Mouse (Mus musculus) midbrain, embryonic 14.5 days (tissue): Measurements from ENCODE around the gene Rpp21. TPM values are rescaled to one million over a fixed set of nuclear protein-coding genes. Genes with fewer than 3 reads are reported as not detected.

ENCODE experiments used
- ATAC-seq: fragments of 200-750 bp; cut with Nextera tagmentation; 2 replicates; pipeline ENCODE4 v1.8.0; 2017; ENCODE audit warnings: moderate number of reproducible peaks, moderate library complexity; ENCODE audit not compliant: low FRiP score, low TSS enrichment
- DNase-seq: peaks from one replicate; pipeline ENCODE4 v3.0.0-alpha.2; 2015
- H3K27ac ChIP-seq: fragments of 300-500 bp; sonication (generic); replicated peaks from 2 replicates; pipeline ENCODE4 v1.5.1; 2014; ENCODE audit warnings: mild to moderate bottlenecking, low read depth, low read length, moderate library complexity
- H3K27me3 ChIP-seq: fragments of 300-500 bp; sonication (generic); 2 replicates; pipeline ENCODE4 v1.6.1; 2014; ENCODE audit warnings: low read length, control low read depth, mixed read lengths; ENCODE audit not compliant: control insufficient read depth, insufficient read depth
- H3K36me3 ChIP-seq: fragments of 300-500 bp; sonication (generic); 2 replicates; pipeline ENCODE4 v1.6.1; 2014; ENCODE audit warnings: low read length, control low read depth; ENCODE audit not compliant: control insufficient read depth, insufficient read depth
- H3K4me1 ChIP-seq: fragments of 300-500 bp; sonication (generic); 2 replicates; pipeline ENCODE4 v1.6.1; 2014; ENCODE audit warnings: mild to moderate bottlenecking, antibody characterized with exemption, low read length, control low read depth; ENCODE audit not compliant: control insufficient read depth, insufficient read depth
- H3K4me2 ChIP-seq: fragments of 300-500 bp; sonication (generic); 2 replicates; pipeline ENCODE4 v1.6.1; 2014; ENCODE audit warnings: mild to moderate bottlenecking, low read length, moderate library complexity
- H3K4me3 ChIP-seq: fragments of 300-500 bp; sonication (generic); replicated peaks from 2 replicates; pipeline ENCODE4 v1.5.1; 2014; ENCODE audit warnings: low read depth, low read length
- H3K9ac ChIP-seq: fragments of 300-500 bp; sonication (generic); replicated peaks from 2 replicates; pipeline ENCODE4 v1.6.1; 2014; ENCODE audit warnings: mild to moderate bottlenecking, low read length, moderate library complexity
- H3K9me3 ChIP-seq: fragments of 300-500 bp; sonication (generic); 2 replicates; pipeline ENCODE4 v1.6.1; 2016; ENCODE audit warnings: low read length, control low read depth, mixed read lengths; ENCODE audit not compliant: control insufficient read depth
- WGBS: fragments of 180-500 bp; shearing (Covaris S2); extraction: QIAGEN DNeasy Blood & Tissue Kit; methylation state at CpG from one replicate; pipeline ENCODE4 v1.1.7; 2014; 5-methylcytosine and 5-hydroxymethylcytosine counted together
- polyA plus RNA-seq: library from polyadenylated mRNA; unstranded; fragments of >200 nt; fragmentation: Nextera tagmentation; extraction: Ambion mirVana; gene quantifications from 2 replicates; pipeline ENCODE4 v1.2.1, GENCODE M21; 2014

The Rpp21 gene
- polyA plus RNA-seq, result 136 and 164 TPM in 2 replicates

- DNase-seq, result no peak
- ATAC-seq, result 0 out of 2 replicates have a peak, but pooled peaks have one; percentile 15
- H3K4me2 ChIP-seq, result peak within 1 kb of the TSS; percentile 56
- 49% methylated on average over 6 of the region's 6 CpGs for WGBS
- peak within 1 kb of the TSS; percentile 89 for H3K27ac ChIP-seq
- peak within 1 kb of the TSS; percentile 78 for H3K4me3 ChIP-seq
- no peaks in the 10 kb centered on the region for H3K27me3 ChIP-seq
- H3K36me3 ChIP-seq, result peaks cover 45% of the 10 kb centered on the region
- H3K4me1 ChIP-seq, result peaks cover 7% of the 10 kb centered on the region
- peak within 1 kb of the TSS; percentile 84 for H3K9ac ChIP-seq
- H3K9me3 ChIP-seq, result no peaks in the 10 kb centered on the region
Observed at GRCm38 (mm10) chr17:36257969-36258368, at the start of gene Rpp21. Gene Rpp21 (minus strand): TSS chr17:36258069.

GRCm38 (mm10) chr17:36286390-36286789 is 28.5 kb upstream of the Rpp21 start, which contains the start of gene H2-M10.2:
Gene H2-M10.2 (minus strand): TSS chr17:36286490.
- Histone ChIP-seq H3K9ac (no peak within 1 kb of the TSS), H3K4me3 (no peak within 1 kb of the TSS), H3K4me1 (no peaks in the 10 kb centered on the region), H3K4me2 (no peak within 1 kb of the TSS), H3K27ac (no peak within 1 kb of the TSS), H3K9me3 (no peaks in the 10 kb centered on the region), H3K27me3 (no peaks in the 10 kb centered on the region), H3K36me3 (0 out of 2 replicates have a peak, but pooled peaks cover 3% of the 10 kb centered on the region)
- WGBS, result 91% methylated on average over 2 of the region's 2 CpGs
- no peak for DNase-seq
- ATAC-seq, result no peak

- Histone ChIP-seq H3K27me3 (no peaks in the 10 kb centered on the region), H3K4me3 (no peak overlapping the region), H3K9me3 (no peaks in the 10 kb centered on the region), H3K27ac (no peak overlapping the region), H3K36me3 (peaks cover 21% of the 10 kb centered on the region), H3K9ac (no peak overlapping the region), H3K4me2 (no peak overlapping the region), H3K4me1 (no peaks in the 10 kb centered on the region)
- ATAC-seq, result no peak
- 89% methylated on average over 4 of the region's 4 CpGs for WGBS
- no peak for DNase-seq
Observed at GRCm38 (mm10) chr17:36281521-36282245, 23.8 kb upstream of the Rpp21 start.

- Histone ChIP-seq H3K36me3 (peaks cover 19% of the 10 kb centered on the region), H3K9ac (no peak overlapping the region), H3K4me2 (no peak overlapping the region), H3K27ac (no peak overlapping the region), H3K4me3 (no peak overlapping the region), H3K27me3 (no peaks in the 10 kb centered on the region), H3K4me1 (peaks cover 23% of the 10 kb centered on the region), H3K9me3 (no peaks in the 10 kb centered on the region)
- DNase-seq, result no peak
- 94% methylated on average over 4 of the region's 4 CpGs for WGBS
- ATAC-seq, result no peak
Observed at GRCm38 (mm10) chr17:36274776-36275175, 16.9 kb upstream of the Rpp21 start.

GRCm38 (mm10) chr17:36273796-36274195 is 15.9 kb upstream of the Rpp21 start:
- H3K4me1 ChIP-seq, result peaks cover 23% of the 10 kb centered on the region
- 96% methylated on average over 4 of the region's 4 CpGs for WGBS
- H3K4me3 ChIP-seq, result no peak overlapping the region
- no peak overlapping the region for H3K9ac ChIP-seq
- peaks cover 16% of the 10 kb centered on the region for H3K36me3 ChIP-seq
- DNase-seq (no peak), ATAC-seq (no peak)
- H3K27me3 ChIP-seq, result no peaks in the 10 kb centered on the region
- no peaks in the 10 kb centered on the region for H3K9me3 ChIP-seq
- no peak overlapping the region for H3K27ac ChIP-seq
- no peak overlapping the region for H3K4me2 ChIP-seq

GRCm38 (mm10) chr17:36272643-36273366 is 14.9 kb upstream of the Rpp21 start:
- DNase-seq (no peak), ATAC-seq (no peak)
- Histone ChIP-seq H3K4me1 (peaks cover 23% of the 10 kb centered on the region), H3K9me3 (no peaks in the 10 kb centered on the region), H3K27ac (no peak overlapping the region), H3K4me2 (peak overlapping the region; percentile 89), H3K4me3 (peak overlapping the region; percentile 90), H3K27me3 (no peaks in the 10 kb centered on the region), H3K9ac (peak overlapping the region; percentile 93; the same call in 1 of the 2 replicates), H3K36me3 (peaks cover 19% of the 10 kb centered on the region)
- WGBS, result 84% methylated on average over 9 of the region's 9 CpGs

- ATAC-seq, result peak; percentile 85
- 2% methylated on average over 43 of the region's 43 CpGs for WGBS
- Histone ChIP-seq H3K4me2 (peak within 1 kb of the TSS; percentile 89), H3K27ac (peak within 1 kb of the TSS; percentile 97), H3K27me3 (no peaks in the 10 kb centered on the region), H3K9ac (peak within 1 kb of the TSS; percentile 93), H3K4me1 (peaks cover 23% of the 10 kb centered on the region), H3K4me3 (peak within 1 kb of the TSS; percentile 90), H3K9me3 (no peaks in the 10 kb centered on the region), H3K36me3 (peaks cover 30% of the 10 kb centered on the region)
- DNase-seq, result peak; percentile 88
Observed at GRCm38 (mm10) chr17:36271586-36272256, 13.9 kb upstream of the Rpp21 start, which contains the start of gene Trim39. Gene Trim39 (minus strand): TSS chr17:36272247.

- Histone ChIP-seq H3K4me1 (peaks cover 23% of the 10 kb centered on the region), H3K36me3 (peaks cover 32% of the 10 kb centered on the region), H3K27me3 (no peaks in the 10 kb centered on the region), H3K27ac (peak overlapping the region; percentile 97), H3K4me3 (peak overlapping the region; percentile 90), H3K4me2 (peak overlapping the region; percentile 89), H3K9me3 (no peaks in the 10 kb centered on the region), H3K9ac (peak overlapping the region; percentile 93)
- ATAC-seq (peak; percentile 93), DNase-seq (peak; percentile 94)
- WGBS, result under 1% methylated on average over 81 of the region's 84 CpGs
Observed at GRCm38 (mm10) chr17:36270956-36271585, 13.2 kb upstream of the Rpp21 start.
